Mouse (Mus musculus) G1E (cell line): Measurements from ENCODE around the gene Cdc42se2. TPM values are rescaled to one million over a fixed set of nuclear protein-coding genes. Genes with fewer than 3 reads are reported as not detected.

Experiments used
- ATAC-seq: 2 replicates; pipeline ENCODE4 v1.8.0; 2016; ENCODE audit warnings: mild to moderate bottlenecking; ENCODE audit not compliant: insufficient number of reproducible peaks, poor library complexity, low FRiP score, severe bottlenecking; ENCODE audit errors: extremely low read depth
- DNase-seq: peaks from one replicate; pipeline ENCODE4 v3.0.0; 2012; ENCODE audit warnings: low spot score
- H3K27me3 ChIP-seq: 2 replicates; pipeline ENCODE4 v1.6.1; 2012; ENCODE audit warnings: mild to moderate bottlenecking, low read length, inconsistent platforms; ENCODE audit not compliant: insufficient read depth
- H3K36me3 ChIP-seq: replicated peaks from 2 replicates; pipeline ENCODE3; 2012; ENCODE audit warnings: mild to moderate bottlenecking, inconsistent platforms
- H3K4me1 ChIP-seq: 2 replicates; pipeline ENCODE4 v1.6.1; 2012; ENCODE audit warnings: low read depth, low read length, inconsistent platforms, mixed read lengths; ENCODE audit not compliant: insufficient read depth
- H3K4me3 ChIP-seq: 2 replicates; pipeline ENCODE4 v1.5.1; 2012; ENCODE audit warnings: low read depth, mild to moderate bottlenecking, inconsistent platforms, low read length, moderate library complexity, mixed read lengths
- H3K9me3 ChIP-seq: replicated peaks from 2 replicates; pipeline ENCODE4 v1.6.1; 2012; ENCODE audit warnings: inconsistent platforms
- CTCF ChIP-seq: IDR thresholded peaks from 2 replicates; pipeline ENCODE4 v1.5.1; 2012; ENCODE audit warnings: low read depth, low read length, inconsistent platforms, mixed read lengths
- GATA1 ChIP-seq: IDR thresholded peaks from 2 replicates; pipeline ENCODE4 v1.6.1; 2012; ENCODE audit warnings: borderline replicate concordance, low read length, inconsistent platforms, mixed read lengths
- GATA2 ChIP-seq: IDR thresholded peaks from 2 replicates; pipeline ENCODE4 v1.6.1; 2012; ENCODE audit warnings: low read depth, low read length, inconsistent platforms, borderline replicate concordance
- POLR2AphosphoS5 ChIP-seq: IDR thresholded peaks from 2 replicates; pipeline ENCODE4 v1.6.1; 2012; ENCODE audit warnings: low read depth, low read length, inconsistent platforms; ENCODE audit not compliant: insufficient replicate concordance
- TAL1 ChIP-seq: conservative IDR thresholded peaks from 2 replicates; pipeline ENCODE4 v1.6.1; 2012; ENCODE audit warnings: low read depth, low read length, inconsistent platforms, mixed read lengths
- polyA plus RNA-seq: library from polyadenylated mRNA; stranded (reverse); fragments of >175 nt; gene quantifications from 2 replicates; pipeline ENCODE4 v1.2.3, GENCODE M21; 2012
- total RNA-seq, 2 experiments: library from RNA; stranded (forward) in 1 of 2; stranded (reverse) in 1 of 2; fragments of 200-1000 nt in 1 of 2; fragments of >200 nt in 1 of 2; fragmentation: Nextera tagmentation in 1 of 2; gene quantifications; 2 replicates each; pipeline ENCODE4 v1.2.3; 2014 to 2017

Gene Cdc42se2
- total and polyA plus RNA-seq, 3 experiments = 5.0 to 32.9 (median 25.0) TPM

DNA sequence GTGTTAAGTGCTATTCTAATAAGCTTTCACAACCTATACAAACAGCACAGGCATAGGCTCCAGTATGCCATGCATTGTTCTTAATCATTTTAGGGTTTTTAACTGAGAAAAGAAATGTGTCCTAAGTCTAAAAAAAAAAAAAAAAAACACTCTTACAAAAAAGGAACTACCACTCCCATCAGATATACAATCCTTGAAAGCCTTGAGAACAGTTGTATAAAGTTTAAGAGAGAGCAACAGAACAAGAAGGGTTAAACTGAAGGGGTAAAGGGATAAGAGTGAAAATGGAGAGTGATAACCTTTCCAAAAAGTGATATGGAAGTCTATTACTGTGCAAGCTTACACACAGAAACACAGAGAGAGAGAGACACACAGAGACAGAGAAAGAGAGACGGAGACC is 7.5 kb downstream of the Cdc42se2 start:
- ATAC-seq (no peak), DNase-seq (no peak)
- H3K36me3 ChIP-seq = peaks cover 4% of the 10 kb centered on the region
- H3K9me3 ChIP-seq = no peaks in the 10 kb centered on the region
- TF ChIP-seq GATA2 (no peak), POLR2AphosphoS5 (no peak), TAL1 (no peak), GATA1 (no peak), CTCF (no peak)
- no peaks in the 10 kb centered on the region for H3K27me3 ChIP-seq
- no peak overlapping the region for H3K4me3 ChIP-seq
- peaks cover 18% of the 10 kb centered on the region for H3K4me1 ChIP-seq

- ATAC-seq (no peak), DNase-seq (no peak)
- H3K9me3 ChIP-seq = no peaks in the 10 kb centered on the region
- H3K36me3 ChIP-seq = no peaks in the 10 kb centered on the region
- TF ChIP-seq GATA2 (no peak), GATA1 (no peak), TAL1 (no peak), CTCF (no peak), POLR2AphosphoS5 (no peak)
- no peaks in the 10 kb centered on the region for H3K27me3 ChIP-seq
- peaks cover 21% of the 10 kb centered on the region for H3K4me1 ChIP-seq
- H3K4me3 ChIP-seq = no peak overlapping the region
These were observed 9.2 kb downstream of the Cdc42se2 start for GRCm38 (mm10) chr11:54778131-54778844.

DNA sequence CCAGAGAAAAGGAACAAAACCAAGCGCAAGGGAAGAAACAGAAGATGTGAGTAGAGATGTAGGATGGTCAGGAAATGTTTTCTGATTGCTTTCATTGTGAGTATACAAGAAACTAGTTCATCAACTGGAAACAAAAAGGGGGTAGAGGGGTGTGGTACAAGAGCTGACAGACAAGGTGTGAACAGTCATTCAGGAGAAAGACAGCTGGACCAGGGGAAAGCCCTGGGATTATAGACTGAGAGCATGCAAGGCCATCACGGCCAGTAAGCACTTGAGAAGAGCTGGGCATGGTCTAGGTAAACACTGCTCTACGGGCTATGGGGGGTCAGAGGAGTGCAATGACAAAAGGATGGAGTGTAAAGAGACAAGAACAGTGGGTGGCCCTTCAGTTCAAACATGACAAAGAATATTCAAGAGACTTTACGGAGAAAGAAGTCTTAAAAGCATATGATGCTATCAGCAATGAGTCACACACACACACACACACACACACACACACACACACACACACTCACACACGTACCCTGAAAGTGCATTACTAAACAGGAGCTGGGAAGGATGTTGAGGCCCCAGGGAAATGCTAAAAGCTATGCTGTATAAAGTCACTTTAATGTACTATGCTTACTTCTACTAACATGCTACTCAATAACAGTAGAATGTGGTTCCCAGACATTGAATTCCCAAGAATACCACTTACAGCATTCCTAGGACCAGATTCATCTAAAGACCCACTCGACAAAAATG is 9.9 kb downstream of the Cdc42se2 start:
- Histone ChIP-seq H3K4me3 (no peak overlapping the region), H3K4me1 (peaks cover 21% of the 10 kb centered on the region), H3K36me3 (no peaks in the 10 kb centered on the region), H3K27me3 (no peaks in the 10 kb centered on the region), H3K9me3 (no peaks in the 10 kb centered on the region)
- TF ChIP-seq CTCF (no peak), TAL1 (no peak), GATA2 (no peak), POLR2AphosphoS5 (no peak), GATA1 (no peak)
- DNase-seq = no peak
- ATAC-seq = no peak

DNA sequence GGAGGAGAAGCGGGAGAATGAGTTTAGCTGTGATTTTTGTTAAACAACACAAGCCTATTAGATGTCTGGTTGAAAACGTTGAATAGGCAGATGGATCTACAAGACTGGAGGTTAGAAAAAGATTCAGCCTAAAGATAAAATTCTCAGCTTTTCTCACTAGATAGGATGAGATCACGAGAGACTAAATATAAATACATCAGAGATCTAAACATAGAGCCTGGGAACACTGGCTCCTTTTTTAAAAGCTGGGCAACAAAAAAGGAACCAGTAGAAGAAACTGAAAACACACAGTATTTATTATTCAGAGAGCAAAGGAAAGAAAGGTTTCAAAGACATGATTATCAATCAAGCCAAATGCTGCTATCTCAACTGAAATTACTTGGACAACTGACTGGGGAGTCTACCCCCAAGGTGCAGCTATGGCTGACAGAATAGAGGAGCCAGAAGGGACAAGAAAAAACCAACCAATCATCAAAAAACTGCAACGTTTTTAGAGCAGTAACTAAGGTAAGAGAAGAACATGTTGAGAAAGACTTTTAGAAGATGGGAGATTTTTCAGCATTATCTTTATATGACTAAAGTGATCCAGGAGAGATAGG is 10.6 kb downstream of the Cdc42se2 start:
- ATAC-seq (no peak), DNase-seq (no peak)
- no peaks in the 10 kb centered on the region for H3K36me3 ChIP-seq
- H3K4me1 ChIP-seq = peaks cover 21% of the 10 kb centered on the region
- no peak for TF ChIP-seq POLR2AphosphoS5
- no peak for TF ChIP-seq GATA1
- no peak for TF ChIP-seq CTCF
- no peak for TF ChIP-seq TAL1
- TF ChIP-seq GATA2 = no peak
- H3K9me3 ChIP-seq = no peaks in the 10 kb centered on the region
- H3K4me3 ChIP-seq = no peak overlapping the region
- H3K27me3 ChIP-seq = no peaks in the 10 kb centered on the region

GRCm38 (mm10) chr11:54776367-54776701 is 11.1 kb downstream of the Cdc42se2 start:
- Histone ChIP-seq H3K4me3 (no peak overlapping the region), H3K36me3 (no peaks in the 10 kb centered on the region), H3K27me3 (no peaks in the 10 kb centered on the region), H3K4me1 (peaks cover 21% of the 10 kb centered on the region), H3K9me3 (no peaks in the 10 kb centered on the region)
- no peak for ATAC-seq
- TF ChIP-seq GATA1 = no peak
- TF ChIP-seq TAL1 = no peak
- no peak for TF ChIP-seq GATA2
- TF ChIP-seq POLR2AphosphoS5 = no peak
- no peak for TF ChIP-seq CTCF
- no peak for DNase-seq
